Mouse (Mus musculus) heart, embryonic 10.5 days (tissue): Measurements from ENCODE around the gene Vat1l. TPM values are rescaled to one million over a fixed set of nuclear protein-coding genes. Genes with fewer than 3 reads are reported as not detected.

Experiments used
- polyA plus RNA-seq: library from polyadenylated mRNA; unstranded; fragments of >200 nt; fragmentation: Nextera tagmentation; extraction: Ambion mirVana; gene quantifications from 2 replicates; pipeline ENCODE4 v1.2.1, GENCODE M21; 2016

The Vat1l gene
- polyA plus RNA-seq, 1 experiment from 2014 or later: 1.9 TPM

Other genes with a start within 250 kb of the Vat1l start
- gene Nudt7, start 72.1 kb upstream of the Vat1l start, polyA plus RNA-seq: 20.5 and 23.8 TPM in 2 replicates
- not detected in 2 replicates for gene Clec3a, start 212.5 kb downstream of the Vat1l start, polyA plus RNA-seq
- gene Wwox, start 234.0 kb downstream of the Vat1l start, polyA plus RNA-seq: 9.8 and 10.3 TPM in 2 replicates